Mouse (Mus musculus): Measurements from ENCODE around the gene Creb5.

The Creb5 gene

GRCm38 (mm10) chr6:53287038-53287561, at the start of gene Creb5:
Gene Creb5, plus strand, starts transcription at chr6:53287270.
- in situ Hi-C loops (cut with MboI; ENCODE audit: low pct_unique_long_range_greater_than_20kb in 1 of 2, low sequenced_read_pairs in 2 of 2, unreplicated experiment in 1 of 2): no loop called here

DNA sequence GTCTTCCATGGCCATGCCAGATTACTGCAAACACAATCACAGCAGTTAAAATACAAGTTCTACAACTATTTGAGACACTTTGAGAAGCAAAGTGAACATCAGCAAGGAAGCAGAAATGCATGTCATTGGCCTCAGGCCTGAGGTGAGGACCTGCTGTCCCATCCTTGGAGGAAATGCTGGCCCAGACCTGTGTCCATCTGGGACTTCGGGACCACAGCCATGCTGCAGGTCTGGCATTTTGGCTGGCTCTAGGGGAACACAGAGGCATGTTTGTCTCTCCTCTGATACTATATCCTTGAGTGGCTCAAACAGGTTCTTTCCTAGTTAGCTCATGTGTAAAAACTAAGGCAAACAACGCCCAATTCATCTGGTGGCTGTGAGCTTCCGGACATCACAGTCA, 27.2 kb upstream of the Creb5 start:
- in situ Hi-C loops (cut with MboI; ENCODE audit: low pct_unique_long_range_greater_than_20kb in 1 of 2, low sequenced_read_pairs in 2 of 2, unreplicated experiment in 1 of 2): no loop called here

GRCm38 (mm10) chr6:53262401-53262800, 24.7 kb upstream of the Creb5 start:
- in situ Hi-C loops (cut with MboI; ENCODE audit: low pct_unique_long_range_greater_than_20kb in 1 of 2, low sequenced_read_pairs in 2 of 2, unreplicated experiment in 1 of 2): no loop called here

- in situ Hi-C loops (cut with MboI; ENCODE audit: low pct_unique_long_range_greater_than_20kb in 1 of 2, low sequenced_read_pairs in 2 of 2, unreplicated experiment in 1 of 2): no loop called here
Observed at GRCm38 (mm10) chr6:53267036-53267435, 20.0 kb upstream of the Creb5 start.

- in situ Hi-C loops (cut with MboI; ENCODE audit: low pct_unique_long_range_greater_than_20kb in 1 of 2, low sequenced_read_pairs in 2 of 2, unreplicated experiment in 1 of 2): no loop called here
Observed at GRCm38 (mm10) chr6:53267732-53268505, 19.2 kb upstream of the Creb5 start.

GRCm38 (mm10) chr6:53271216-53271615, 15.9 kb upstream of the Creb5 start:
- in situ Hi-C loops (cut with MboI; ENCODE audit: low pct_unique_long_range_greater_than_20kb in 1 of 2, low sequenced_read_pairs in 2 of 2, unreplicated experiment in 1 of 2): no loop called here

- in situ Hi-C loops (cut with MboI; ENCODE audit: low pct_unique_long_range_greater_than_20kb in 1 of 2, low sequenced_read_pairs in 2 of 2, unreplicated experiment in 1 of 2): no loop called here
Observed at GRCm38 (mm10) chr6:53271636-53272035, 15.4 kb upstream of the Creb5 start.

DNA sequence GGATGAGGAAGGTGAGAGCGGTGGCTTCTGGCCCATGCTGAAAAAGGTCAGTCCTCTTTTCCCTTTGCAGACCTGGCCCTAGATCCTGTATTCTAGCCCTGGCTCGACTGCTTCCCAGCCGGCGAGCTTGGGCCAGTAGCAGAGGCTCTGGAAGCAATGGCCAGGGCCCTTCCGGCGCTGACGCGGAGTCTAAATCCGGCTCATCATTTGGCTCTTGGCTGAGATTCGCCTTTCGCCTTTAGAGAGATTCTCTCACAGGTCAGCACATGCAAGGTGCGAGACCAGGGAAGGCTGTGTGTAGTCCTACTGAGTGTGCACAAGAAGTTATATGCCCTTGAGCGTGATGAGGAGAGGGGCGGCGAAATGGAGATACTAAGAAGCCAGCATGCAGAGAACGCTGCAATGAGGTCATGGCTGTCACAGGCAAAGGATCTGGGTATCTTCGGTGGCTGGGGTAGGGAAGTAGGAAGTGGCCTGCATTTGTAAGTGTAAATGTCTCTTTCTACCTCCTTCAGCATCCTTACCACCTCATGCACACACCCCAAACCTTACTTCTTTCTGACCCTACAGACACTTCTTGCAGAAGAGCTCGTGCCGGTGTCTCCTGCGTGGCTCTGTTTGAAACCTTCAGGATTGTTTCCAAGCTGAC, 557 bp upstream of the Creb5 start:
- in situ Hi-C loops (cut with MboI; ENCODE audit: low pct_unique_long_range_greater_than_20kb in 1 of 2, low sequenced_read_pairs in 2 of 2, unreplicated experiment in 1 of 2): no loop called here

DNA sequence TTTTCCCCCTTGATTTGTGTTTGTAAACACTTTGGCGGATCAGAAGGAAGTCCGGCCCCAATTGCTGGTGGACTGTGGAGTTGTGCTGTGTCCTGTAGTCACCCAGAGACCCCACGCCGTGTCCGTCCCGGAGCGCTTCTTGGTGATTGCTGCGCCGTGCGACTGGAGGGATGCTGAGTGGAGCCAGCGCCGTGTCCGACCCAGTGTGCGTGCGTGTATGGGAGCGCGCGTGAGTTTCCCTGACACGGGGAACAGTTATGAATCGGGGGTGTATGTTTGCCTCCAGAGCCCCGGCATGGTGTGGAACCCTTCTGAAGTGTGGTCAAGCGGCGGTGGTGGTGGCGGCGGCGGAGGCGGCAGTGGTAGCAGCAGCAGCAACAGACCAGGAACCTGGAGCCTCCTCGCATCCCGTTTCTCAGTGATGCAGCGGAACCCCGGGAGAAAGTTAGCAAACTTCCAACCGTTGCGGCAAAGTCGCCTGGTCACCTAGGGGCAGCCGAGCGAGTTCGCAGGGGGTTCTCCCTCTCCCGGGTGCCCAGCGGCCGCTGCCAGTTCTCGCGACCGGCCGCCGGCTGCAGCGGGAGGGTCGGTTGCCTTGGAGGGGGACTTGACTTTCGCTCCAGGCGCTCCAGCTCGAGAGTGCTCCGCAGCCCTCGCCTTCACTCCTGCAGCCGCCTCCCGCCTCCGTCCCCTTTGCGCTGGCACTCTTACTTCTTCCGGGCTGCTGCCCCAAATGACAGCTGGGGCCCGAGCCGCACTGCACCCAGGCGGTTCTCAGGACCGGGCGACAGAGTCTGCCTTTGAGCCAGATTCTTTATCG, 702 bp downstream of the Creb5 start:
- in situ Hi-C loops (cut with MboI; ENCODE audit: low pct_unique_long_range_greater_than_20kb in 1 of 2, low sequenced_read_pairs in 2 of 2, unreplicated experiment in 1 of 2): no loop called here

- in situ Hi-C loops (cut with MboI; ENCODE audit: low pct_unique_long_range_greater_than_20kb in 1 of 2, low sequenced_read_pairs in 2 of 2, unreplicated experiment in 1 of 2): no loop called here
Observed at GRCm38 (mm10) chr6:53288584-53289558, 1.8 kb downstream of the Creb5 start.

- in situ Hi-C loops (cut with MboI; ENCODE audit: low pct_unique_long_range_greater_than_20kb in 1 of 2, low sequenced_read_pairs in 2 of 2, unreplicated experiment in 1 of 2): no loop called here
Observed at GRCm38 (mm10) chr6:53289659-53290058, 2.6 kb downstream of the Creb5 start.

DNA sequence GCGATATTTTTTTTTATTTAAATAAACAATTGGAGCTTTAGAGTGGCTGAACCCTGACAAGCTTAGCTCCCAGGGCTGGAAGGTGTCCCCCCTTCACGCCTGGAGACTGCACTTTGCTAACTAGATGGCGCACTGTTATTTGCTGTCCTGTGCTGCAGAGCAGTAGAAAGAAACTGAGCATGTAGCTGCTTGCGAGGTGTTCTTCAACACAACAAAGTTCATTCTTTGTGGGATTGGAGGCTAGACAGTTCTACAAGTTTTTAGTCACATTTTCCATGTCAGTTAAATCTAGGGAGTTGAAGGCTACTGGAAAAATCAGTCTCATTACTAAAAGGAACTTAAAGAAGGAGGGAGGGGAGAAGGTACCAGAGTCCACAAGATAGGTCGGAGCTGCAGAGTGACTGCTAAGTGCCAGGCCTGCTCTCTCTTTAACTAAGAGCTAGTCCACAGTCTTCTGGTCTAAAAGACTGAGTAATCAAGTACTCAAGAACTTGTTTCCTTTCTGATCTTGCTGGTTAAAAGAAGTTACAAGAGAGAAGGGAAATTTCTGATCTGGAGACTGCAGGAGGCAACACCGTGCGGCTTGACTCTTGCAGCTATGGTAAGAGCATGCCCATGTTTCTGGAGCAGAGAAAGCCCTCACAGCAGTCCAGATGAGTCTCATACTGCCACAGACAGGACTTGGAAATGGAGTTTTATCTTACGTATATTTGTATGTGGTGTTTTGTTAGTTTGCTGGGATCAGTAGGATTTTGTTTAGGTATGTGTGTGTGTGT, 3.3 kb downstream of the Creb5 start:
- in situ Hi-C loops (cut with MboI; ENCODE audit: low pct_unique_long_range_greater_than_20kb in 1 of 2, low sequenced_read_pairs in 2 of 2, unreplicated experiment in 1 of 2): no loop called here

DNA sequence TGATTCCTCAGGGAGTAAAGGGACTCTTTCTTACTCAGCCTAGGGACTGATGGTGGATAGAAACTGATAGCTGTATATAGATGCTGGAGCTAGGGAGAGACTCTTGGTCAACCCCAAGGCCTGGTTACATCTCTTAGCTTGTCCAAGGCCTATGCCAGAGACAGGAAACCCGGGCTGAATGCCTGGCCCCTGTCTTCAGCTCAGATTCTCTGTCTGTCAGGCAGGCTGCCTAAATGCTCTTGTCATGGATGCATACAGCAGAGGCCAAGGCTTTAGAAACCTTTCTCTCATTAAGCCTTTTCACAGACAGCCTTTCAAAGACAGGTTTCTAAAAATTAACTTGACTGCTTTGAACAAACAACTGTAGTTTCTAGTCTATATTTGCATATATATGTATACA, 5.9 kb downstream of the Creb5 start:
- in situ Hi-C loops (cut with MboI; ENCODE audit: low pct_unique_long_range_greater_than_20kb in 1 of 2, low sequenced_read_pairs in 2 of 2, unreplicated experiment in 1 of 2): no loop called here

- in situ Hi-C loops (cut with MboI; ENCODE audit: low pct_unique_long_range_greater_than_20kb in 1 of 2, low sequenced_read_pairs in 2 of 2, unreplicated experiment in 1 of 2): no loop called here
Observed at GRCm38 (mm10) chr6:53297851-53298250, 10.8 kb downstream of the Creb5 start.

DNA sequence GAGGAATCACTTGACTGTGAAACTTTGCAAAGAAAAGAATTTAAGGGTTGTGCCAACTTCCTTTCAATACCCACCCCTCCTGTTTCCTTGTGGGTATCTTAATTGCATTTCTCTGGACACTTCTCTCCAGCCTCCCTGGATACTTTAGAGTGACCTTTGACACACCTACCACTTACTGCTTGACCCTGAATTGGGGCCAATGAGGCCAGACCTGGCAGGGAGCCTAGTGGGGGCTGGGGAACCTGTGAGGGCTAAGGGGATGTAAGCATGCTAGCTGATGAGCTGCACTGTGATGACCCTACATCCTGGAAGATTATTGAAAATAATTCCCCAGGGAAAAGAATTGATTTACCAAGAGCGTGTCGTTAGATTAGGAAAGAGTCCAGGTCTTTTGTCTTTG, 17.1 kb downstream of the Creb5 start:
- in situ Hi-C loops (cut with MboI; ENCODE audit: low pct_unique_long_range_greater_than_20kb in 1 of 2, low sequenced_read_pairs in 2 of 2, unreplicated experiment in 1 of 2): no loop called here

- in situ Hi-C loops (cut with MboI; ENCODE audit: low pct_unique_long_range_greater_than_20kb in 1 of 2, low sequenced_read_pairs in 2 of 2, unreplicated experiment in 1 of 2): no loop called here
Observed at GRCm38 (mm10) chr6:53306156-53306555, 19.1 kb downstream of the Creb5 start.

DNA sequence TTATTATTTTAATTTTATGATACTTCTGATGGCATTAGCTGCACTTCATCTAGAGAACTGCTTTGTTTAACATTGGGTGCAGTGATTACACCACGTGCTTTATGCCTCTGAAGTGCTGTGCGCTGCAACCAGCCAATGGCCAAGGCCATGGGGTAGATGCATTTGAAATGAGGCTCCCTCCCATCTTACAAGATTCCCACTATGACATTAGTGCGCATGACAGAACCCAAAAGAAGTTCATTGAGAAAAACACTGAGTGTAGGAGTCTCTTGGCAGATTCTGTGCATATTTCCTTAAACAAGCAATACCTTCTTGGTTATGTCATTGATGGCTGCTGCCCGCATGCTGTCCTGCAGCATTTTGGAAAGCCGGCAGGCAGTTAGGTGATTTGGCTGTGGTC, 19.6 kb downstream of the Creb5 start:
- in situ Hi-C loops (cut with MboI; ENCODE audit: low pct_unique_long_range_greater_than_20kb in 1 of 2, low sequenced_read_pairs in 2 of 2, unreplicated experiment in 1 of 2): no loop called here
